Mouse (Mus musculus) gastrocnemius, adult 2 months (tissue): Measurements from ENCODE around the gene Rab7. TPM values are rescaled to one million over a fixed set of nuclear protein-coding genes. Genes with fewer than 3 reads are reported as not detected.
A peak's percentile ranks its signal among the peaks of the same experiment; 100 is the strongest.

Experiments used
- DNase-seq: peaks from one replicate; pipeline ENCODE4 v3.0.0; 2022
- H3K27ac ChIP-seq: fragments of 200-600 bp; 2 replicates; pipeline ENCODE4 v1.8.1; 2022; ENCODE audit warnings: mild to moderate bottlenecking
- H3K4me3 ChIP-seq: fragments of 200-600 bp; 2 replicates; pipeline ENCODE4 v1.8.1; 2022; ENCODE audit warnings: mild to moderate bottlenecking, moderate library complexity
- CTCF ChIP-seq: fragments of 200-600 bp; IDR thresholded peaks from 2 replicates; pipeline ENCODE4 v1.8.1; 2022; ENCODE audit warnings: antibody characterized with exemption, mild to moderate bottlenecking, moderate library complexity
- intact Hi-C: fragments of 180-260 bp; cut with DNase I; formaldehyde crosslinking; loops from one replicate; pipeline ENCODE4 v1.15.1; 2025
- long read RNA-seq, 2 experiments: library from polyadenylated mRNA; stranded (forward); transcript quantifications; one replicate each; pipeline ENCODE4 v2.0.0; 2021
- total RNA-seq, 2 experiments: library from RNA; stranded (reverse); gene quantifications; 2 replicates each; pipeline ENCODE4 v1.2.3; 2021

The Rab7 gene
- 100 to 1,000 TPM; 320 to 401 TPM for total RNA-seq
- long read RNA-seq, experiment 1, transcript Rab7-205 (6 exons, 2,159 nt), result major isoform, 316 of 378 reads
- long read RNA-seq, experiment 1, partial matches to known transcripts, result 9 of 378 reads
- long read RNA-seq, experiment 1, other reads (novel, unspliced or antisense), result 53 of 378 reads
- long read RNA-seq, experiment 2, transcript Rab7-205 (6 exons, 2,159 nt), result major isoform, 328 of 405 reads
- long read RNA-seq, experiment 2, partial matches to known transcripts, result 11 of 405 reads
- long read RNA-seq, experiment 2, other reads (novel, unspliced or antisense), result 66 of 405 reads

GRCm38 (mm10) chr6:88044577-88045405, at the start of gene Rab7:
Rab7 (minus strand) TSS chr6:88045270.
- H3K27ac ChIP-seq, result peak within 1 kb of the TSS; percentile 99
- DNase-seq, result peak; percentile 98
- no peak for TF ChIP-seq CTCF
- intact Hi-C loops, result no loop called here
- H3K4me3 ChIP-seq, result peak within 1 kb of the TSS; percentile 99

DNA sequence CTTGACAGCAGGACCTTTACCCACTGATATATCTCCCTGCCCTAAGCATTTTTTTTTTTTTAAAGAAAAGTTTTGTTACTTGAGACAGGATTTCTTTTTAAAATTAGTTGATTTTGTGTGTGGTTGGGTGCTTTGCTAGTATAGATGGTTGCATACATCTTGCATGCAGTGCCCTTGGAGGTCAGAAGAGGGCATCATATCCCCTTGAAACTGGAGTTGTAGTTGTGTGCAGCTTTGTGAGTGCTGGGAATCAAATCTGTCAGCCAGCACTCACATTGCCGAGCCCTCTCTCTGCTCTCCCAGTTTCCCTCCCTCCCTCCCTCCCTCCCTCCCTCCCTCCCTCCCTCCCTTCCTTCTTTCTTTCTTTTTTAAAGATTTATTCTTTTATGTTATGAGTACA, 43.9 kb upstream of the Rab7 start:
- no peak overlapping the region for H3K27ac ChIP-seq
- no peak overlapping the region for H3K4me3 ChIP-seq
- DNase-seq, result no peak
- intact Hi-C loops, result no loop called here
- no peak for TF ChIP-seq CTCF

DNA sequence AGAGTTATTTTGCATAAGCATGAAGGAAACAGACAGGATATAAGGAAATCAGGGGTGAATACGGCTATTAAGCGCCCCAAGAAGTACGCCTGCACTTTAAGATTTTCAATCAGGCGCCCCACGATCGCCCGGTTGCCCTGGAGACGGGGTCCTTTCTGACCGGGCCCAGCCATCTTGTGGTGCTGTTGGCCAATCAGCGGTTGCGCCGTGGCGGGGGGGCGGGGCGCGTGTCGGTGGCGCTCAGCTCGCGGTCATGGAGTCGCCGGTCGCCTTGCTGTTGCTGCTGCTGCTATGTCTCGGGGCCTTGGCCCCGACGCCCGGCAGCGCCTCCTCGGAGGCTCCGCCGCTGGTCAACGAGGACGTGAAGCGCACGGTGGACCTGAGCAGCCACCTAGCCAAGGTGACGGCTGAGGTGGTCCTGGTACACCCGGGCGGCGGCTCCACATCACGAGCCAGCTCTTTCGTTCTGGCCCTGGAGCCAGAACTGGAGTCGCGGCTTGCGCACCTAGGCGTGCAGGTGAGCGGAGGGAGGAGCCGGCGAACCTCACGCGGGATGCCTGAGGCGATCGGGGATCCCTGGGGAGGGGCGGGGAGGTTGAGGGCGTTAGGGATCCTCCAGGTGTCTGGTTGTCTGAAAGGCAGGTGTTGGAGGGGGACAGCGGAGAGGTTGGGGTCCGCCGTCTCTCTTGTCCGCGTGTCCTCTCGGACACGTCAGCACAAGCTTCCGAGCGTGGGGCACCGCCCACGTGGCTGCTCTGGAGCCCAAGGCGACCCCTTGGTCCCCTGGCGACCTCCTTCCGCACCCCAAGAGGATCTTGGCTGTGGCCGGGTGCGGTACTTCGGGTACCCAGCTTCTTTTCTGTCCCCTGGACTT, 39.4 kb upstream of the Rab7 start, which contains the start of gene Rpn1:
Rpn1 (plus strand) TSS at position 205 of the 874 bp plus-strand sequence.
- Histone ChIP-seq H3K27ac (peak within 1 kb of the TSS; percentile 93), H3K4me3 (peak within 1 kb of the TSS; percentile 86)
- intact Hi-C loops, result no loop called here
- DNase-seq, result peak; percentile 99
- no peak for TF ChIP-seq CTCF

GRCm38 (mm10) chr6:88083672-88084071, 38.6 kb upstream of the Rab7 start:
- H3K4me3 ChIP-seq, result peak overlapping the region; percentile 86
- DNase-seq, result no peak
- intact Hi-C loops, result no loop called here
- peak overlapping the region; percentile 93 for H3K27ac ChIP-seq
- TF ChIP-seq CTCF, result no peak

- intact Hi-C loops, result no loop called here
- no peak for TF ChIP-seq CTCF
- Histone ChIP-seq H3K4me3 (no peak overlapping the region), H3K27ac (no peak overlapping the region)
- no peak for DNase-seq
Observed at GRCm38 (mm10) chr6:88083095-88083494, 38.0 kb upstream of the Rab7 start.

GRCm38 (mm10) chr6:88075960-88076517, 31.0 kb upstream of the Rab7 start:
- TF ChIP-seq CTCF, result no peak
- Histone ChIP-seq H3K4me3 (no peak overlapping the region; the same call in 1 of the 2 replicates), H3K27ac (peak overlapping the region; percentile 95)
- DNase-seq, result no peak
- intact Hi-C loops, result loop anchor here (1.0 to 5.0 kb wide), 3 partner anchors 33 to 164 kb away; partner anchors contain the start of gene Hmces

DNA sequence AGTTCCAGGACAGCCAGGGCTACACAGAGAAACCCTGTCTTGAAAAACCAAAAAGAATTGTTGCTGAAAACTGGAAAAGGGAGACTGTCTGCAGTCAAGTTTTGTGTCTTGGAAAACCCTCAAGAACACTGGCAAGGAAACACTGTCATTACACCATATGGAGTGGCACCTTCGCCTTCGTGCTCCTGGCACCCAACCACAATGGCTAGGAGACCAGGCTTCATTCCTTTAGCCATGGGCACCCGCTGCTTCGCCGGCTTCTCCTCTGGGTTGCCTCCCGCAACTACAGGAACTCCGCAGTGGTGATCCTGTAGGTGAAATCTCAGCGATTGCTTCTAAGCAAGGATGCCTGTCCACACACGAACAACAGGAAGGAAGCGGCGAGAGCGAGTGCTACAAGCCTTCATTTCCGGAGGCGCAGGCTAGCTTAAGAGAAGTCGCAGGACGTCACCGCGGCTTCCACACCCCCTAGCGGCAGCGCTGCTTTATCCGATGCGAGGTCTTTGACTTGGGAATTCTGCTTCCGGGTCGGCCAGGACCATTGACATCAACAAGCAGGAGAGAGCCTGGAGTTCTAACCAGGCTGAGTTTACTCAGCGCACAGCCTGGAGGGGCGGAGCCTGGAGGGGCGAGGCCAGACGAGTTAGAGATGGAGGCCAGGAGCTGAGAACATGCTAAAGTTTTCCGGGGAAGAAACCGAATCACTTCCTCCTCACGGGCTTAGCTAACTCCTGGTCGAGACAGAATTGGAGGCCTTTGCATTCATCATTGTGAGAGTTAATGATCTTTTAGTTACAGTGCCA, 29.9 kb upstream of the Rab7 start:
- peak; percentile 97 for DNase-seq
- H3K4me3 ChIP-seq, result peak overlapping the region; percentile 81
- peak overlapping the region; percentile 95 for H3K27ac ChIP-seq
- intact Hi-C loops, result loop anchor here (1.0 to 5.0 kb wide), 2 partner anchors 32 to 163 kb away; partner anchors contain the start of gene Hmces
- TF ChIP-seq CTCF, result peak; percentile 92

DNA sequence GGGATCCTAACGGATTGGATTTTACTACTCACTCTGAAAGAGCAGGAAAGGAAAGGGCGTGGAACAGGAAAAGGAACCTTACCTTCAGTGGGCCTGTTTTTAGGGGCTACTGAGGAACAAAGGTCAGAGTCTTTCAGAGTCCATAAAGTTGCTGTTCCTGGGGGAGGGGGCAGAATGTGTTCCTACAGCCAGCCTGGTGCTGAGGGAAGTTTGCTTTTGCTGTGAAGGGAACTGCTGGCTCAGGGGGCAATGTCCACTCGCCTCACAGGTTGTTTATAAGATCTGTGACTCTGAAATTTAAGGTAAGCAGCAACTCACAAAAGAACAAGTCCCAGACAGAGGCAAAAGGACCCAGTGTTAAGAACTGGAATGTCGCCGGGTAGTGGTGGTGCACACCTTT, 26.1 kb upstream of the Rab7 start:
- no peak for DNase-seq
- H3K27ac ChIP-seq, result peak overlapping the region; percentile 71
- intact Hi-C loops, result no loop called here

DNA sequence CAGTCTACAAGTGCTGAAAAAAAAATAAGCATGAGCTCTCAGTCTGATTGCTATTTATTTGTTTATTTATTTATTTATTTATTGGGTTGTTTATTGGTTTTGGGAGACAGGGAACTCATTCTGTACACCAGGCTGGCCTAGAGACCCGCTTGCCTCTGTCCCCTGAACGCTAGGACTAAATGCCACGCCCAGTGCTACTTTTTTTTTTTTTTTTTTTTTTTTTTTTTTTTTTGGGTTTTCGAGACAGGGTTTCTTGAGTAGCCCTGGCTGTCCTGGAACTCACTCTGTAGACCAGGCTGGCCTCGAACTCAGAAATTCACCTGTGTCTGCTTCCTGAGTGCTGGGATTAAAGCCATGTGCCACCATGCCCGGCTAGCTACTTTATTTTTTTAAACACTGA, 25.4 kb upstream of the Rab7 start:
- no peak for DNase-seq
- H3K27ac ChIP-seq, result peak overlapping the region; percentile 71
- H3K4me3 ChIP-seq, result no peak overlapping the region
- TF ChIP-seq CTCF, result no peak
- intact Hi-C loops, result no loop called here

More for the DNA sequence above, 26.1 kb upstream of the Rab7 start:
- TF ChIP-seq CTCF, result no peak
- H3K4me3 ChIP-seq, result no peak overlapping the region

- H3K27ac ChIP-seq, result peak overlapping the region; percentile 71; the same call in 1 of the 2 replicates
- intact Hi-C loops, result no loop called here
- no peak for TF ChIP-seq CTCF
- no peak for DNase-seq
- no peak overlapping the region for H3K4me3 ChIP-seq
Observed at GRCm38 (mm10) chr6:88068739-88069138, 23.7 kb upstream of the Rab7 start.

DNA sequence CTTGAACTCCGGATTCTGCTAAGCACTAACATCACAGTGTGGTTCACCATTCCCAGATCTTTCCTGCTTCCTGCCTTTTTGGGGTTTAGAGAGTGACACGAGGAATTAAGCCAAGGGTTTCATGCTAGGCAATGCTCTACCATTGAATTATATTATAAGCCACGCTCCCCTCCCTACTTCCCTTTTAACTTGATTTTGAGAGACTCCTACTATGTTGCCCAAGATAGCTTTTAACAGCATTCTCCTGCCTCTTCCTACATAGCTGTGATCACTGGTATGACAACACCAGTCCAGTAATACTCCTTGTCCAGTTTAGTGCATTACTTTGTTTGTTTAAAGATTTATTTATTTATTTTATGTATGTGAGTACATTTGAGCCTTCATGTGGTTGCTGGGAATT, 22.7 kb upstream of the Rab7 start:
- intact Hi-C loops, result no loop called here
- Histone ChIP-seq H3K27ac (no peak overlapping the region), H3K4me3 (no peak overlapping the region)
- DNase-seq, result no peak
- TF ChIP-seq CTCF, result no peak
